Mouse (Mus musculus): ENCODE measurements around the gene Clec2e. TPM values are rescaled to one million over a fixed set of nuclear protein-coding genes. Genes with fewer than 3 reads are reported as not detected.

Gene Clec2e
- 0.09 TPM in 1 of 2 replicates, not detected in the other for polyA plus RNA-seq (2021; fragmentation: Nextera tagmentation)
- long read RNA-seq, experiment 1: 0 reads
- long read RNA-seq, experiment 2: 0 reads

GRCm38 (mm10) chr6:129100794-129101193, at the start of gene Clec2e:
TSS of gene Clec2e (minus strand) at chr6:129100913.

GRCm38 (mm10) chr6:129045601-129046000, 55.1 kb downstream of the Clec2e start, which contains the start of gene Klrb1f:
TSS of gene Klrb1f (plus strand) at chr6:129045901.

Other genes with a start within 250 kb of the Clec2e start
- gene Clec2i, start 213.3 kb downstream of the Clec2e start, polyA plus RNA-seq (2021; fragmentation: Nextera tagmentation): not detected in 2 replicates
- gene BC035044, start 209.8 kb downstream of the Clec2e start, polyA plus RNA-seq (2021; fragmentation: Nextera tagmentation): 1.0 and 1.2 TPM in 2 replicates
- not detected in 2 replicates for gene Clec2g, start 166.5 kb downstream of the Clec2e start, polyA plus RNA-seq (2021; fragmentation: Nextera tagmentation)
- gene Klrb1f, start 55.0 kb downstream of the Clec2e start, polyA plus RNA-seq (2021; fragmentation: Nextera tagmentation): not detected in 2 replicates
- gene Clec2d, start 79.7 kb upstream of the Clec2e start, polyA plus RNA-seq (2021; fragmentation: Nextera tagmentation): 0.38 and 1.1 TPM in 2 replicates
- gene Cd69, start 174.5 kb upstream of the Clec2e start, polyA plus RNA-seq (2021; fragmentation: Nextera tagmentation): 0.06 TPM in 1 of 2 replicates, not detected in the other
- gene 4922502D21Rik, start 230.9 kb upstream of the Clec2e start, polyA plus RNA-seq (2021; fragmentation: Nextera tagmentation): not detected in 2 replicates
- gene Clec12a, start 241.8 kb upstream of the Clec2e start, polyA plus RNA-seq (2021; fragmentation: Nextera tagmentation): 0.33 and 0.88 TPM in 2 replicates